Mouse (Mus musculus) limb, embryonic 15.5 days (tissue): ENCODE data around the gene Nol11. TPM values are rescaled to one million over a fixed set of nuclear protein-coding genes. Genes with fewer than 3 reads are reported as not detected.
A peak's percentile ranks its signal among the peaks of the same experiment; 100 is the strongest.
"Not testable (repeated sequence)": the region's sequence is repeated elsewhere in the genome, so short reads cannot be mapped to it uniquely, and the experiment has no call there.

Source experiments
- ATAC-seq: fragments of 200-750 bp; cut with Nextera tagmentation; 2 replicates; pipeline ENCODE4 v1.8.0; 2017; ENCODE audit warnings: low read depth, moderate TSS enrichment; ENCODE audit not compliant: insufficient number of reproducible peaks, low FRiP score, low TSS enrichment
- H3K27ac ChIP-seq: fragments of 300-500 bp; sonication (generic); 2 replicates; pipeline ENCODE4 v1.5.1; 2015; ENCODE audit warnings: moderate library complexity, mild to moderate bottlenecking, inconsistent platforms
- H3K27me3 ChIP-seq: fragments of 300-500 bp; sonication (generic); 2 replicates; pipeline ENCODE4 v1.6.1; 2015; ENCODE audit warnings: inconsistent platforms
- H3K36me3 ChIP-seq: fragments of 300-500 bp; sonication (generic); 2 replicates; pipeline ENCODE4 v1.6.1; 2015; ENCODE audit warnings: inconsistent platforms
- H3K4me1 ChIP-seq: fragments of 300-500 bp; sonication (generic); 2 replicates; pipeline ENCODE4 v1.6.1; 2015; ENCODE audit warnings: inconsistent platforms
- H3K4me2 ChIP-seq: fragments of 300-500 bp; sonication (generic); 2 replicates; pipeline ENCODE4 v1.6.1; 2015; ENCODE audit warnings: mild to moderate bottlenecking, inconsistent platforms
- H3K4me3 ChIP-seq: fragments of 300-500 bp; sonication (generic); 2 replicates; pipeline ENCODE4 v1.5.1; 2015; ENCODE audit warnings: mild to moderate bottlenecking, inconsistent platforms
- H3K9ac ChIP-seq: fragments of 300-500 bp; sonication (generic); 2 replicates; pipeline ENCODE4 v1.6.1; 2015; ENCODE audit warnings: inconsistent platforms
- H3K9me3 ChIP-seq: fragments of 300-500 bp; sonication (generic); 2 replicates; pipeline ENCODE4 v1.6.1; 2016; ENCODE audit warnings: inconsistent platforms
- WGBS: fragments of 180-500 bp; shearing (Covaris S2); methylation state at CpG from one replicate; pipeline ENCODE4 v1.1.7; 2015; 5-methylcytosine and 5-hydroxymethylcytosine counted together
- polyA plus RNA-seq: library from polyadenylated mRNA; unstranded; fragments of >200 nt; fragmentation: Nextera tagmentation; extraction: Ambion mirVana; gene quantifications from 2 replicates; pipeline ENCODE4 v1.2.1, GENCODE M21; 2015

The Nol11 gene
- polyA plus RNA-seq, 1 experiment from 2014 or later, result 45.0 TPM

DNA sequence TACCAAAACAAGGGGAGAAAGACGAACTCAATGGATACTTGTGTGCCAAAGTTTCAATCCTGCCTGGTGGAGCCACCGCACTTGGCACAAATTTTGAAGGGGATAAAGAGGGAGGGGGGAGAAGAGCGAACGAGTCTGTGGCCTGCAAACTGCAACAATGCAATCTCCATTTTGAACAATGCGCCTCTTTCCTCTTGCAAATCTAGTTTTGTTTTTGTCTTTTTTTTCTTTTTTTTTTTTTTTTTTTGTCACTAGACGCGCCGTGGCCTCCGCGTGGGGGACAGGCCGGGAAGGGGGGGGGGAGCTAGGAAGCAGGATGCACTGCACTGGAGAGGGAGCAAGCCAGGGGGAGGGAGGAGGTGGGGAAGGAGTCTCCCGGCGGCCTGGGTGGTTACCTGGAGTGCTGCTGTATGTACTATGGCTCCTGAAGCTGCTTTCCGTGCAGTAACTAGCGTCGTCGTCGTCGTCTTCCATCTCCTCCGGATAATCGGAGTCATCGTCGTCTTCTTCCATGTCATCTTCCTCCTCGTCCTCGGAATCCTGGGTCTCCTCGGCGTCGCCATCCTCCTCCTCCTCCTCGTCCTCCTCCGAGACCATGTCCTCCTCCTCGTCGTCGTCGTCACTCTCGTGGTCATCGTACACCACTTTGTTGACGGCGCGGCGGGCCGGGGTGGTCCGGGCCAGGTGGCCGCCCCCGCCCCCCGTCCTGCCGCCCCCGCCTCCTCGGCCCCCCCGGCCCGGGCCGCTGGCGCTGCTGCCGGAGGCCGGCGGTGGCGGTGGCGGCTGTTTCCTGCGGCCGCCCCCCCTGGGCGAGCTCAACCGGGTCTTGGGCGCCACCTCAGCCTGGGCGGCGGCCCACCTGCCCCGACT lies 58.1 kb downstream of the Nol11 start:
- peak; percentile 70 for ATAC-seq
- Histone ChIP-seq H3K9ac (peak overlapping the region; percentile 99), H3K27me3 (no peaks in the 10 kb centered on the region), H3K9me3 (no peaks in the 10 kb centered on the region), H3K27ac (peak overlapping the region; percentile 95), H3K4me3 (peak overlapping the region; percentile 86), H3K36me3 (no peaks in the 10 kb centered on the region), H3K4me1 (peaks cover 21% of the 10 kb centered on the region), H3K4me2 (peak overlapping the region; percentile 64)
- WGBS, result under 1% methylated on average over 43 of the region's 65 CpGs

DNA sequence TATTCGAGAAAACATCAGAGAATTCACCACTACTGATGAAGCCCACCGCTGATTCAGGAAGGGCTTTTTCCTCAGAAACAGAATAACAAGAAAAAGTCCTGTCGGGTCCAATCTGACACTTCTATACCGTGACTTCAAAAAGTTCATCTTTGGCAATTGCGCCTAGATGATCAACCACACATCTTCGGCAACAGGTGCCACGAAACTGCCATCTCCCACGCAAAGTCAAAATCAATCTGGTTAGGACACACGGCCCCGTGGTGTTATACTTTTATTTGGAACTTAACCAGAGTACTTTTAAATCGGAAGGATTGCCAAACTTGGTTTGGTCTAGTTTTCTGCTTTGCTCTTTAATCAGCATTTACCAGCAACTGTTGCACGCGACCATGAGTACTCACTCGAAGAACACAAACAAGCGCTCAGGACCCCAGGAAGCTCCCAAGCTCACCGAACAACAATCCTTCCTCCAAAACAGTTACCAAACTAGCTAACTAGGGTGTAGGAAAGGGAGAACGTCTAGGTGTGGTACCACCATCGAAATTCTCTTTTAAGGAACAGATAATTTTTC lies 58.9 kb downstream of the Nol11 start:
- H3K27ac ChIP-seq, result peak overlapping the region; percentile 95
- WGBS, result 2% methylated on average over 18 of the region's 18 CpGs
- ATAC-seq, result no peak

DNA sequence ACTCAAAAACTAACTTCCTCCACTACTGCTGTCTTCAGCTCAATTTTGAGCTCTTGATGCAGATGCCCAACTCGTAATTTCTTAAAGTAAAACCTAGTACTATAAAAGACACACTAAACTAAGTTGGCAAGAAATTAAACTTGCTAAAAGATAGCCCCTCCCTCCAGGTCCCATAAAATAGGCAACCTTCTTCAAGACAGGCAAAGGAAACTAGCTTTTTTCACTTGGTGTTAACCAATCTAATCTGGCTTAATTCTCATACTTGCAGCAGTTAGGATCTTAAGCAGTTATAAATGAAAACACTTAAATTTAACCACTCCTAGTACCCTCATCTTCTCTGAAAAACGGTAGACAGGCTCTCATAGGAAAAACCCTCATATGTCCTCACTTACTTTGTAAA lies 59.5 kb downstream of the Nol11 start:
- Histone ChIP-seq H3K36me3 (no peaks in the 10 kb centered on the region), H3K9me3 (no peaks in the 10 kb centered on the region), H3K9ac (0 out of 2 replicates have a peak overlapping the region, but pooled peaks have one; percentile 99), H3K4me1 (peaks cover 25% of the 10 kb centered on the region), H3K4me3 (peak overlapping the region; percentile 86), H3K4me2 (peak overlapping the region; percentile 64), H3K27me3 (no peaks in the 10 kb centered on the region), H3K27ac (no peak overlapping the region)
- ATAC-seq, result no peak
- 7% methylated on average over 2 of the region's 2 CpGs for WGBS

More for the DNA sequence above, 58.9 kb downstream of the Nol11 start:
- no peaks in the 10 kb centered on the region for H3K27me3 ChIP-seq
- H3K9ac ChIP-seq, result peak overlapping the region; percentile 99
- peak overlapping the region; percentile 86 for H3K4me3 ChIP-seq
- no peaks in the 10 kb centered on the region for H3K36me3 ChIP-seq
- no peaks in the 10 kb centered on the region for H3K9me3 ChIP-seq
- peak overlapping the region; percentile 64 for H3K4me2 ChIP-seq
- peaks cover 21% of the 10 kb centered on the region for H3K4me1 ChIP-seq

DNA sequence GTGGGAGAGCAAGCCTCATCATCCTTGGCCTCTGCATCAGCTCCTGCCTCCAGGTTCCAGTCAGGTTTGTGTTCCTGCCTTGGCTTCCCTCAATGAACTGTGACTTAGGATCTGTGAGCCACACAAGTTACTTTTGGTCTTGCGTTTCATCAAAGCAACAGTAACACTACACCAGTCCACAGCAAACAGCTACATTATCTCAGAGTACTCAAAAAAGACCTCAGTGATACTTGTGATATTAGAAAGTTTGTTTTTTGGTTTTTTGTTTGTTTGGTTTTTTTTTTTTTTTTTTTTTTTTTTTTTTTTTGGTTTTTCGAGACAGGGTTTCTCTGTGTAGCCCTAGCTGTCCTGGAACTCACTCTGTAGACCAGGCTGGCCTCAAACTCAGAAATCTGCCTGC lies 62.5 kb downstream of the Nol11 start:
- H3K4me2 ChIP-seq, H3K27ac ChIP-seq, ATAC-seq, H3K9ac ChIP-seq, H3K4me3 ChIP-seq, H3K36me3 ChIP-seq, H3K27me3 ChIP-seq, H3K9me3 ChIP-seq: not testable (repeated sequence)
- H3K4me1 ChIP-seq, result peaks cover 33% of the 10 kb centered on the region
- WGBS, result 88% methylated on average over 1 of the region's 2 CpGs

DNA sequence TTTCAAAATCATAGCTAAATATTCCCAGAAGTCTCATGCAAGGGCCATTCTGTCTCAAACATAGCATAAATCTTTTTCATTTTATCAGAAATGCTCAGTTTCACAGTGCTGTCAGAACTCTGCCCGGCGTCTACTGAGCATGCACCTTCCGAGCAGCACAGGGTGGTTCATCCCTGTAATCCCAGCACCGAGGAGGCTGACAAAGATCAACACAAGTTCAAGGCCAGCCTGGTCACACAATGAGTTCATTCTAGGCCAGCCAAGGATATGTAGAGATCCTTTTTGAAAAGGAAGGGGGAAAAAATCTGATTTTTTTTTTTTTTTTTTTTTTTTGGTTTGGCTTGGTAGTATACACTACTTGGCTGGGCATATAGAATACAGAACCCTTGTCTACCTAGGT lies 64.2 kb downstream of the Nol11 start:
- no peak overlapping the region for H3K9ac ChIP-seq
- H3K36me3 ChIP-seq, result no peaks in the 10 kb centered on the region
- peaks cover 30% of the 10 kb centered on the region for H3K4me1 ChIP-seq
- WGBS, result 83% methylated on average over 4 of the region's 4 CpGs
- H3K27me3 ChIP-seq, result no peaks in the 10 kb centered on the region
- H3K4me2 ChIP-seq, result no peak overlapping the region
- no peaks in the 10 kb centered on the region for H3K9me3 ChIP-seq
- no peak overlapping the region for H3K27ac ChIP-seq
- H3K4me3 ChIP-seq, result no peak overlapping the region
- no peak for ATAC-seq

DNA sequence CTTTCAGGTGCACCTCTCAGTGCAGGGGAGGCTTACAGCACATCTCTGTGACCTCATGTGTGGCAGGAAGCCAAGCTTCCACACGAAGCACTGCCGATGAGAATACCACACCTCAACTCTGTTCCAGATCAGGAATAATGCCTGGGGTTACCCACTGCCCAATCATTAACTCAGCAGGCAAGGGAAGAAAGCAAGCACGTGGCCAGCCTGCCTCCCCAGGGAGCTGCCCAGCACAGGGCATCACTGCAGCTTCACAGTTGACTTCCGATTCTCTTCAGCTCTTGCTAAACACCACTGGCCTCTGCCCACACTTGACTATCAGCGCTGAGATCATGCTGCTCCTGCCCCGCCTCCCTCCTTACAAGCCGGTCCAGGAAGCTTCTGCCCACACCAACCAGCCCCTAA lies 64.9 kb downstream of the Nol11 start:
- Histone ChIP-seq H3K27ac (peak overlapping the region; percentile 22; the same call in 1 of the 2 replicates), H3K4me2 (0 out of 2 replicates have a peak overlapping the region, but pooled peaks have one; percentile 14), H3K27me3 (no peaks in the 10 kb centered on the region), H3K9me3 (no peaks in the 10 kb centered on the region), H3K4me3 (no peak overlapping the region), H3K36me3 (no peaks in the 10 kb centered on the region), H3K4me1 (peaks cover 25% of the 10 kb centered on the region), H3K9ac (no peak overlapping the region)
- ATAC-seq, result peak; percentile 63; the same call in 1 of the 2 replicates
- WGBS, result 25% methylated on average over 7 of the region's 7 CpGs

DNA sequence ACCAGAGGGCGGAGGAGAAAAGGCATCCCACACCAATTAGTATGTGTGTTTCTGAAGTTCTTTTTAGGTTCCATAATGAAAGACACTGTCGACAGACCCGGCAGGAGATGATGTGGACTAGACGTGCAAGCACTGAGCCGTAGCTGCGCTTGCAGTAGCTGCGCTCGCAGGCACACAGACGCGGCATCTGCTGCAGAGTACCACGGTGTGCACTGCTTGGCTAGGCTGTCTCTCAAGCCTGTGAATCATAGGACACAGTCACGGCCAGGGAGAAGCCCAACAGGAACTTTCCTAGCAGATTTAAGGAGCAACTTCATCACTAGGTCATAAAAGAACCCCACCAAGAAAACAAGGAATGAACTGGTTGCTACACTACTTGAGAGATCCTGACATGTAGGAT lies 71.4 kb downstream of the Nol11 start:
- peaks cover 19% of the 10 kb centered on the region for H3K4me1 ChIP-seq
- 75% methylated on average over 12 of the region's 12 CpGs for WGBS
- no peak overlapping the region for H3K9ac ChIP-seq
- no peak for ATAC-seq
- no peaks in the 10 kb centered on the region for H3K9me3 ChIP-seq
- no peak overlapping the region for H3K4me2 ChIP-seq
- H3K27ac ChIP-seq, result no peak overlapping the region
- no peak overlapping the region for H3K4me3 ChIP-seq
- H3K36me3 ChIP-seq, result no peaks in the 10 kb centered on the region
- H3K27me3 ChIP-seq, result no peaks in the 10 kb centered on the region

Other genes with a start within 250 kb of the Nol11 start
- gene Kpna2, start 189.8 kb downstream of the Nol11 start, polyA plus RNA-seq, result 277 and 281 TPM in 2 replicates
- gene 1810010H24Rik, start 163.7 kb downstream of the Nol11 start, polyA plus RNA-seq, result 1.9 and 2.1 TPM in 2 replicates
- gene Bptf, start 57.3 kb downstream of the Nol11 start, polyA plus RNA-seq, result 23.6 and 31.1 TPM in 2 replicates